Comparison of ENCODE assay signal across 21 mouse cellular contexts in the genomic region with DNA sequence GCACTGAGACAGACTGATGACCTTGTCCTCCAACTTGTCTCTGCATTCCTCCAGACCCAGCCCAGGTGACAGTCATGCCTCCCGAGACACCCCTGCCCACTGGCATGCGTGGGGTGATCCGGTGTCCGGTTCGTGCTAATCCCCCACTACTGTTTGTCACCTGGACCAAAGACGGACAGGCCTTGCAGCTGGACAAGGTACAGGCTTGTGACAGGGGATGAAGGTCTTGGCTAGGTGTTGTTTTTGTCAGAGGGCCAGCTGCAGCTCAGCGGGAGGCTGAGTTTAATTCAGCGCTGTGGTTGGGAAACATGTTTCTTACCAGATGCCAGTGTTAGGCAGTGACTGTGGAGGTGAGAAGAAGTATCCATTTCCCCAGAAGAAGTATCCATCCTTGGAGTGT. TPM values are rescaled to one million over a fixed set of nuclear protein-coding genes. Genes with fewer than 3 reads are reported as not detected.
"Had no signal": no experiment of that assay in that cellular context is flagged by ENCODE, and none has a peak within 500 bp of the region (broad histone marks: within the 10 kb centered on the region; RNA-seq: fewer than 3 reads in every experiment).

No protein-coding gene starts in this region.

- H3K4me3 ChIP-seq: layer of hippocampus, adult 2 months; limb, embryonic 10.5 days; limb, embryonic 13.5 days; liver, embryonic 13.5 days; neural tube, embryonic 12.5 days; neural tube, embryonic 15.5 days had no signal

- H3K36me3 ChIP-seq: liver, embryonic 13.5 days had no signal

- H3K4me2 ChIP-seq: hindbrain, embryonic 14.5 days; limb, embryonic 13.5 days; liver, embryonic 13.5 days; lung, embryonic 14.5 days; midbrain, embryonic 11.5 days; neural tube, embryonic 12.5 days; neural tube, embryonic 15.5 days had no signal

- H3K9ac ChIP-seq: hindbrain, embryonic 14.5 days; liver, embryonic 13.5 days; lung, embryonic 14.5 days; neural tube, embryonic 12.5 days; neural tube, embryonic 15.5 days had no signal

- H3K27me3 ChIP-seq: limb, embryonic 13.5 days; liver, embryonic 13.5 days; neural tube, embryonic 12.5 days had no signal

- H3K27ac ChIP-seq: hindbrain, embryonic 14.5 days; layer of hippocampus, adult 2 months; limb, embryonic 10.5 days; limb, embryonic 13.5 days; liver, embryonic 13.5 days; macrophage; neural tube, embryonic 12.5 days; neural tube, embryonic 15.5 days had no signal

- ATAC-seq: intestine, postnatal 0 days; lung, postnatal 0 days had no signal

- H3K9me3 ChIP-seq: limb, embryonic 10.5 days; limb, embryonic 13.5 days; liver, embryonic 13.5 days; neural tube, embryonic 12.5 days; neural tube, embryonic 15.5 days had no signal

- DNase-seq: layer of hippocampus, adult 9-11 months; liver; liver, embryonic 13.5 days; lung, embryonic 14.5 days; midbrain, embryonic 14.5 days; right cerebral cortex, adult 18-20 months; right cerebral cortex, postnatal 14 days; right cerebral cortex, postnatal 4 days; thymus, postnatal 25 days had no signal

RNA-seq across cellular contexts. Expression of gene Slamf9, which starts 16.9 kb away (rescaled TPM):
- total RNA-seq: layer of hippocampus, postnatal 25 days; megakaryocyte-erythroid progenitor cell, adult 5-6 weeks had no signal
- polyA plus RNA-seq: midbrain, embryonic 14.5 days had no signal
